Mouse (Mus musculus) hindbrain, embryonic 12.5 days (tissue): ENCODE measurements around the gene Elfn1. TPM values are rescaled to one million over a fixed set of nuclear protein-coding genes. Genes with fewer than 3 reads are reported as not detected.

Experiments
- ATAC-seq: fragments of 200-750 bp; cut with Nextera tagmentation; 2 replicates; pipeline ENCODE4 v1.8.0; 2017; ENCODE audit warnings: moderate TSS enrichment; ENCODE audit not compliant: low FRiP score
- H3K27ac ChIP-seq: fragments of 300-500 bp; sonication (generic); 2 replicates; pipeline ENCODE4 v1.5.1; 2016; ENCODE audit warnings: mild to moderate bottlenecking
- H3K27me3 ChIP-seq: fragments of 300-500 bp; sonication (generic); 2 replicates; pipeline ENCODE4 v1.6.1; 2016; ENCODE audit warnings: mild to moderate bottlenecking
- H3K36me3 ChIP-seq: fragments of 300-500 bp; sonication (generic); 2 replicates; pipeline ENCODE4 v1.6.1; 2016; ENCODE audit warnings: mild to moderate bottlenecking
- H3K4me1 ChIP-seq: fragments of 300-500 bp; sonication (generic); 2 replicates; pipeline ENCODE4 v1.6.1; 2016
- H3K4me2 ChIP-seq: fragments of 300-500 bp; sonication (generic); replicated peaks from 2 replicates; pipeline ENCODE4 v1.6.1; 2016; ENCODE audit warnings: mild to moderate bottlenecking
- H3K4me3 ChIP-seq: fragments of 300-500 bp; sonication (generic); 2 replicates; pipeline ENCODE4 v1.5.1; 2016; ENCODE audit warnings: mild to moderate bottlenecking
- H3K9ac ChIP-seq: fragments of 300-500 bp; sonication (generic); 2 replicates; pipeline ENCODE4 v1.6.1; 2016; ENCODE audit warnings: mild to moderate bottlenecking, moderate library complexity
- H3K9me3 ChIP-seq: fragments of 300-500 bp; sonication (generic); replicated peaks from 2 replicates; pipeline ENCODE4 v1.6.1; 2016; ENCODE audit warnings: mild to moderate bottlenecking
- WGBS: fragments of 180-500 bp; shearing (Covaris S2); methylation state at CpG from one replicate; pipeline ENCODE4 v1.1.7; 2016; 5-methylcytosine and 5-hydroxymethylcytosine counted together
- polyA plus RNA-seq: library from polyadenylated mRNA; unstranded; fragments of >200 nt; fragmentation: Nextera tagmentation; extraction: Ambion mirVana; gene quantifications from 2 replicates; pipeline ENCODE4 v1.2.1, GENCODE M21; 2016

The Elfn1 gene
- 1.7 and 2.0 TPM in 2 replicates for polyA plus RNA-seq

DNA sequence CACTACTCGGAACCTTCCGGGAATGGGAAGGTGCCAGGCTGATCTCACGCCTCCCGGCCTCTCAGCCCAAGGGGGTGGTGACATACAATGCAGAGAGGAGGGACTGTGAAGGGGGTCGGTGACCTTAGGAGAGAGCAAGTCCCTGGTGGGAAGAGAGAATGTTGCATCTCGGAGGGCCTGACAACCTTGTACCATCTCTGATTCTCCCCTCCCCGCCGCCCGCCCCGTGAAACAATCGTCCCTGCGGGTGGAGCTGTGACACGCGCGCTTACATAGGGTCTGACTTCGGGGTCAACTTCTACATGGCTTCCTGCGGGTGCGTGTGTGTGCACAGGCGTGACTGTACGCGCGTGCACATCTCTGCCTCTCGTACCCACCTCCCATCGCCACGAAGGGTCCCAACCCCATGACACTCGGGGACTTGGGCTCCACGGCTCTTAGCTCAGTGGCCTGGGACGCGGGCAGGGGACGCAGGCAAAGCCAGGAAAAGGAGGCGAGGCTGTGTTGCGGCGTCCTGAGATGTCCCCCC is at the start of gene Elfn1:
Elfn1 (plus strand) TSS at position 230 of the 529 bp plus-strand sequence.
- peak within 1 kb of the TSS; percentile 82 for H3K9ac ChIP-seq

DNA sequence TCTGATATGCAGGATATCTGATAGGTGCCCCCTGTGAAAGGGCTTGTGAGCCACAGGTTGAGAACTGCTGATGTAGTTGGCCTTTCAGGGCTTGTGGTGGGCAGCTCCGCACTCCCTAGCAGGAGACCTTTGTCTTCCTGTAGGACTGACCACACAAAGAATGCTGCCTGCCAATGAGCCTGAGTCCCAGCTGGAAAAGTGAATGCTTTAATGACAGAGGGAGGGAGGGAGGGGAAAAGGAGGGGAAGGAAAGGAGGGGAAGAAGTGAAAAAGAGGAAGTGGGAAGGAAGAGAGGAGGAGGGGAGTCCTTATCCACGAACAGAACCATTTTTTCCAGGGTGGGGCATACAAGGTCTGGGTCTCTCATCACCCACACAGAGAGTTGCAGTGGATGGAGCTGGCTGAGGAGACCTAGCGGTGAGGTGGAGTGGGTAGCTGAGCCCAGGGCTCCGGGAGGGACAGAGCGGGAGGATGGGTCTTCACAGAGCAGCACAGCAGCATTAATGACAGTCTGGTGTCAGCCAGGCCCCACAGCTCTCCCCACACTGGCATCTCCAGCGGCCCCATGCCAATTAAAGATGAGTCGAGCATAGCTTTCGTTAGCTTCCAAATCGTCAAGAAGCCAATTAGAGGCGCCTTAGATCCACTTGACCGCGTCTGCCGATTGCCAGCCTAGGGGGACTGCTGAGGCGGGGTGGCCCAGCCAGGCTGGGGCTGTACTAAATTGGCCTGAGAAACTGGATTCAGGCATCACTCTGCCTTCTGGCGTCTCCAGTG is 47.2 kb upstream of the Elfn1 start:
- WGBS = 36% methylated on average over 15 of the region's 15 CpGs
- peak overlapping the region; percentile 24 for H3K4me2 ChIP-seq
- peak; percentile 76 for ATAC-seq

More for the DNA sequence above, at the start of gene Elfn1:
- peak within 1 kb of the TSS; percentile 65 for H3K4me3 ChIP-seq
- ATAC-seq = peak; percentile 32
- peaks cover 56% of the 10 kb centered on the region for H3K4me1 ChIP-seq
- H3K27me3 ChIP-seq = peaks cover 81% of the 10 kb centered on the region
- under 1% methylated on average over 30 of the region's 33 CpGs for WGBS
- H3K27ac ChIP-seq = 0 out of 2 replicates have a peak within 1 kb of the TSS, but pooled peaks have one; percentile 2
- peak within 1 kb of the TSS; percentile 98 for H3K4me2 ChIP-seq
- H3K36me3 ChIP-seq = no peaks in the 10 kb centered on the region
- no peaks in the 10 kb centered on the region for H3K9me3 ChIP-seq

GRCm38 (mm10) chr5:139862759-139863158 is 45.0 kb upstream of the Elfn1 start:
- H3K9ac ChIP-seq = no peak overlapping the region
- ATAC-seq = no peak
- H3K27ac ChIP-seq = 0 out of 2 replicates have a peak overlapping the region, but pooled peaks have one; percentile 44
- H3K36me3 ChIP-seq = no peaks in the 10 kb centered on the region
- peaks cover 10% of the 10 kb centered on the region for H3K4me1 ChIP-seq
- H3K4me3 ChIP-seq = no peak overlapping the region
- H3K4me2 ChIP-seq = no peak overlapping the region
- 60% methylated on average over 4 of the region's 4 CpGs for WGBS
- no peaks in the 10 kb centered on the region for H3K9me3 ChIP-seq
- H3K27me3 ChIP-seq = peaks cover 10% of the 10 kb centered on the region; the same call in 1 of the 2 replicates

More for the DNA sequence above, 47.2 kb upstream of the Elfn1 start:
- peaks cover 8% of the 10 kb centered on the region; the same call in 1 of the 2 replicates for H3K27me3 ChIP-seq
- peak overlapping the region; percentile 61; the same call in 1 of the 2 replicates for H3K27ac ChIP-seq
- no peak overlapping the region for H3K4me3 ChIP-seq
- H3K4me1 ChIP-seq = peaks cover 10% of the 10 kb centered on the region
- no peak overlapping the region for H3K9ac ChIP-seq
- H3K36me3 ChIP-seq = no peaks in the 10 kb centered on the region
- H3K9me3 ChIP-seq = no peaks in the 10 kb centered on the region

- ATAC-seq = no peak
- 31% methylated on average over 4 of the region's 4 CpGs for WGBS
- H3K9ac ChIP-seq = no peak overlapping the region
Observed at GRCm38 (mm10) chr5:139870886-139871285, 36.9 kb upstream of the Elfn1 start.

DNA sequence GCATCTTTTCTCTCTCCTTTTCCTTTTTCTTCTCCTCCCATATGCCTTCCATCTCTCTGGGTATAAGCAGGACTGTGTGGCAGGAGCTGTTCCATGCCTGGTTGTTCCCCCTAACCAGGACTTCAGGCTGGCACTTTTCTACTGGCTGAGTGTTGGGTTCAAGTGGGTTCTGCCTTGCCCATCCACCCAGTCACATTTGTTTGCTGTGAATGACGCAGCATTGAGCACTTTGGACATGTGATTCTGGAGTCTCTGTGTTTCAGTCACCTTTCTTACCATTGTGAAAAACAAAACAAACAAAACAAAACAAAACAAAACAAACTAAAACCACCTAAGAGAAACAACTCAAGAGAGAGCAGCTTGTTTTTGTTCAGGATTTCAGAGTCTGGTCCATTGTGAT is 36.2 kb upstream of the Elfn1 start:
- Histone ChIP-seq H3K27me3 (no peaks in the 10 kb centered on the region; the same call in 1 of the 2 replicates), H3K4me1 (no peaks in the 10 kb centered on the region), H3K27ac (no peak overlapping the region), H3K36me3 (no peaks in the 10 kb centered on the region), H3K4me2 (no peak overlapping the region), H3K9me3 (no peaks in the 10 kb centered on the region), H3K4me3 (no peak overlapping the region), H3K9ac (no peak overlapping the region)
- no peak for ATAC-seq
- 85% methylated on average over 1 of the region's 1 CpGs for WGBS

More at GRCm38 (mm10) chr5:139870886-139871285, 36.9 kb upstream of the Elfn1 start:
- Histone ChIP-seq H3K27ac (no peak overlapping the region), H3K4me2 (no peak overlapping the region), H3K27me3 (peaks cover under 1% of the 10 kb centered on the region; the same call in 1 of the 2 replicates), H3K4me1 (no peaks in the 10 kb centered on the region), H3K4me3 (no peak overlapping the region), H3K9me3 (no peaks in the 10 kb centered on the region), H3K36me3 (no peaks in the 10 kb centered on the region)

DNA sequence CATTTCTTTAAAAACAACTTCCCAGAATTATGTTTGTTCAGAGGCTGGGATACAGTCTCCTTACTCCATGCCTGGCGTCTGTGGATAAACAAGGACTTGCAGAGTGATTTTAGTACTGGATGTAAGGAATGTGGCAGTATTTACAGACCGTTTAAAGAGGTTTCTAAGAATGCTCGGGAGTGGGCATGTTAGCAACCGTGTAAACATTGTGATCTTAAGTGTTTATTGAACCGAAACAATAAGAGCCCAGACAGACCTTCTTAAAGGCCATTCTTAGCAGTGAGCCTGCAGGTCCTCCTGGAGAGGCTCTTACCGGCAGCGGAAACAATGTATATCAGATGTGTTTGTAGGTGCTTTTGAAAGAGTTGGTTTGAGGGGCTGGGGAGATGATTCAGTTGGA is 30.2 kb upstream of the Elfn1 start:
- 73% methylated on average over 7 of the region's 7 CpGs for WGBS
- Histone ChIP-seq H3K4me1 (no peaks in the 10 kb centered on the region), H3K4me3 (no peak overlapping the region), H3K9ac (no peak overlapping the region), H3K27ac (no peak overlapping the region), H3K27me3 (no peaks in the 10 kb centered on the region; the same call in 1 of the 2 replicates), H3K4me2 (no peak overlapping the region), H3K9me3 (no peaks in the 10 kb centered on the region), H3K36me3 (no peaks in the 10 kb centered on the region)
- no peak for ATAC-seq

DNA sequence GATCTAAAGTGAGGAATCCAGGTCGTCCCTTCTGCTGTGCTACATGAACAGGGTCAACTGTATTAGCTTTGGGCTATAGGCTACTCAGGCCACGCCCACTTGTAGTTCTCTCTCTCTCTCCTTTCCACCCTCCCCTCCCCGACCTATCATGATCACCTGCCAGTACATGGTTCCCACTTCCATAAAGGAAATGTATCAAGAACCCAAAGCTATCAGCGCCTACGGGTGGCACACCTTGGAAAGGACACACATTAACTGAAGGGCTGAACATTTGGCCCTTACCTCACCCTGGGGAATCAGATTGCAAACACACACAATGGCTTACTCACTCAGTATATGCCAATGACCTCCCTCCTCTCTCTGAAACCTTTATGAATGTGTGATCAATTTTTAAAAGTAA is 28.0 kb upstream of the Elfn1 start:
- Histone ChIP-seq H3K4me2 (no peak overlapping the region), H3K4me1 (no peaks in the 10 kb centered on the region), H3K9ac (no peak overlapping the region), H3K27ac (no peak overlapping the region), H3K36me3 (no peaks in the 10 kb centered on the region), H3K9me3 (no peaks in the 10 kb centered on the region), H3K27me3 (no peaks in the 10 kb centered on the region), H3K4me3 (no peak overlapping the region)
- WGBS = 79% methylated on average over 5 of the region's 5 CpGs
- ATAC-seq = no peak

DNA sequence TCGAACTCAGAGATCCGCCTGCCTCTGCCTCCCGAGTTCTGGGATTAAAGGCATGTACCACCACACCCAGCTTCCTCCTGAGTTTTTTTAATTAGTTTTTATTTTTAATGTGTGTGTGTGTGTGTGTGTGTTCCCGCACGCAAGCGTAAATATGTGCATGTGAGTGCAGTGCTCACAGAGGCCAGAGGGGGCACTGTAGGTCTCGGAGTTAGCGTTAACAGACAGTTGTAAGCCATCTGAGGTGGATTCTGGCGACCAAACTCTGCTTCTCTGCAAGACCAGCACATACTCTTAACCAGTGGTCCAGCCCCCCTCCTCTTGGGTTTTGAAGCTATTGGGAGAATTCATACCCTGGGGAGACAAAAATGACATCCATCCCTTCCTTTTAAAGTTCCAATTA is 26.6 kb upstream of the Elfn1 start:
- Histone ChIP-seq H3K27ac (no peak overlapping the region), H3K27me3 (no peaks in the 10 kb centered on the region), H3K36me3 (no peaks in the 10 kb centered on the region), H3K9me3 (no peaks in the 10 kb centered on the region), H3K4me2 (no peak overlapping the region), H3K9ac (no peak overlapping the region), H3K4me1 (no peaks in the 10 kb centered on the region), H3K4me3 (no peak overlapping the region)
- WGBS = 93% methylated on average over 9 of the region's 9 CpGs
- no peak for ATAC-seq

DNA sequence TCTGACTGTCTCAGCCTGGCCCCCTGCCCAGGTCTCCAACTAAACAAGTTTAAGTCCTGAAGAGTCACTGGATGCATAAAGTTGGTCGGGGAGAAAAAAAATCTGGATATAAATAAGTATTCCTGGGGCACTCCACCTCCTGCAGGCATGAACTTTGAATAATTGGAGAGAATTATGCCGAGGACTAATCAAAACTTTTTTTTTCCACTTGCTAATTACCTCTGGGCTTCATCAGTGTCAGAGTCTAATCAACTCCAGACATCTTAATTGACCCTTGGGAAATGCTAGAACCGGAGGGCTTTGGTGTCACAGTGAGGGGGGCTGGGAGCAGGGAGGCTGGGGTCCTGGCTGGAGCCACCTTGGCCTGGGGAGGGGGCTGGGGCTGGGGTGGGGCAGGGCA is 19.1 kb upstream of the Elfn1 start:
- ATAC-seq = no peak
- no peaks in the 10 kb centered on the region for H3K9me3 ChIP-seq
- peaks cover 45% of the 10 kb centered on the region for H3K4me1 ChIP-seq
- 23% methylated on average over 3 of the region's 3 CpGs for WGBS
- no peak overlapping the region for H3K4me2 ChIP-seq
- no peak overlapping the region; the same call in 1 of the 2 replicates for H3K27ac ChIP-seq
- no peak overlapping the region for H3K9ac ChIP-seq
- no peaks in the 10 kb centered on the region for H3K27me3 ChIP-seq
- no peak overlapping the region for H3K4me3 ChIP-seq
- H3K36me3 ChIP-seq = no peaks in the 10 kb centered on the region

DNA sequence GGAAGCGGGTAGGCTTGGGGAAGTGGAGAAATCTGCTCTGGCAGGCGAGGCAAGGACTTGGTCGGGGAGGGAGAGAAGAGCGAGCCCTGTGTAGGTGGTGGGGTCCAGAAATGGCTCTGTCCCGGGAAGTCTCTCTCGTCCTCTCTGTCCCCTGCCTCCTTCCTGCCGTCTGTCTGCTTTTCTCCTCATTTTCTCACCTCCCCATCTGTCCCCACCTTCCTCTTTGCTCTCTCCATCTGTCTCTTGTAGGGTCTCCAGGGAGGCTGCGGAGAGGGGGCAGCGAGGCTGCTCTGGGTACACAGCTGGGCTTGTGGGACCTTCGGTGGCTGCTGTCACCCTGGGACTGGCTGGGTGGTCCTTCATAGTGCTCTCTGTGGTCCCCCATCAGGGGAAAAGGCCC is 18.4 kb upstream of the Elfn1 start:
- WGBS = 36% methylated on average over 10 of the region's 10 CpGs

DNA sequence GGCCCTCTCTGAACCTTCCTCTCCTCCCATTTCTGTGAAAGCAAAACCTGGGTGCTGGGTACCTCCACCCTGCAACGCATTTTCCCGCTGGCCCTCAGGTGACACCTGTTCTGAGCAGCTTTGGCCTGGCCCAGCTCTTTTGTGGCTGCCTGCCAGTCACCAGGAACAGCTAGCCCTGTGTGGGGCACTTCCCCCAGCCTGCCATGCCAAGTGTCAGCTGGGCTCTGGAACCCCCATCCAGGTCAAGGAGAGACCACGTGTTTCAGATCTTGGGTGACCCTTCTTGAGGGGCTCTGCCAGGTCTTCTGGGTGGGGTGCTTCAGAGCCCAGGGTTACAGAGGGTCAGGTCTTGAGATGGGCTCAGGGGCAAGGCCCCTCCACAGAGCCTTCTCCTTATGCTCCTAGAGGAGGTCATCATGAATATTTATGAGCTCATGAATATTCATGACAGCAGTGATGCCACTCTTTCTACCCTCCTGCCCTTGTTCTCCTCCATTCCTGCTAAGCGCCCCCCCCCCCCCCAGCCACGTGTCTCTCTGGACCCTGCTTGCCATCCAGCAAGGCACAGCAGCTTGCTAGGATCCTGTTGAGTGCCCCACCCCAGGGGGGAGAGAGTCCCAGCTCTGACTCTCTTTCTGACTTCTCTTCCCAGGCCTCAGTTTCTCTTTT is 15.3 kb upstream of the Elfn1 start:
- no peak overlapping the region for H3K9ac ChIP-seq
- peak overlapping the region; percentile 83 for H3K27ac ChIP-seq
- H3K9me3 ChIP-seq = no peaks in the 10 kb centered on the region
- WGBS = 26% methylated on average over 4 of the region's 5 CpGs
- H3K27me3 ChIP-seq = no peaks in the 10 kb centered on the region
- 0 out of 2 replicates have a peak overlapping the region, but pooled peaks have one; percentile 9 for H3K4me2 ChIP-seq
- no peak overlapping the region for H3K4me3 ChIP-seq
- H3K36me3 ChIP-seq = no peaks in the 10 kb centered on the region
- peak; percentile 88 for ATAC-seq
- peaks cover 56% of the 10 kb centered on the region for H3K4me1 ChIP-seq

More for the DNA sequence above, 18.4 kb upstream of the Elfn1 start:
- no peaks in the 10 kb centered on the region for H3K9me3 ChIP-seq
- peaks cover 53% of the 10 kb centered on the region for H3K4me1 ChIP-seq
- no peak overlapping the region for H3K9ac ChIP-seq
- H3K4me2 ChIP-seq = no peak overlapping the region
- peak overlapping the region; percentile 44 for H3K27ac ChIP-seq
- no peaks in the 10 kb centered on the region for H3K36me3 ChIP-seq
- H3K27me3 ChIP-seq = no peaks in the 10 kb centered on the region
- ATAC-seq = no peak
- H3K4me3 ChIP-seq = no peak overlapping the region

DNA sequence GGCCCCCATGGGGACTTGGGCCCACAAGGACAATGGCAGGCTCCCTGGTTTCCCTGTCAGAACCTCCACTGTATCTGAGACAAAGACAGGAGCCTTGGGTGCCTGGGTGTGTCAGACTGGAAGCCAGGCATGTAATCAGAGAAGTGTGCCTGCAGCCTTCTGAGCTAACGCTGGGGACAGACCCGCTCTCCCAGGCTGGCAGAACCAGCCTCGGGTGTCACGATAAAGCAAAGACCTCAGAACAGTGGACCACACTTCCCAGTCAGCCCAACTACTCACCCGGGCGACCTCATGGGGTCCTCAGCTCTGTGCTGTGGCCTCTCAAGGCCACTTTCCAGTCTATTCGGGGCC is 14.8 kb upstream of the Elfn1 start:
- Histone ChIP-seq H3K36me3 (no peaks in the 10 kb centered on the region), H3K4me1 (peaks cover 54% of the 10 kb centered on the region), H3K4me2 (0 out of 2 replicates have a peak overlapping the region, but pooled peaks have one; percentile 9), H3K9me3 (no peaks in the 10 kb centered on the region), H3K4me3 (no peak overlapping the region), H3K27ac (peak overlapping the region; percentile 83), H3K27me3 (no peaks in the 10 kb centered on the region), H3K9ac (no peak overlapping the region)
- ATAC-seq = peak; percentile 49
- WGBS = 18% methylated on average over 7 of the region's 7 CpGs
